Mouse (Mus musculus) liver (tissue): ENCODE results near the gene Serpina9.
"Not testable (repeated sequence)": the region's sequence is repeated elsewhere in the genome, so short reads cannot be mapped to it uniquely, and the experiment has no call there.

Experiments
- DNase-seq: peaks from one replicate; pipeline ENCODE4 v3.0.0-alpha.2; 2020; ENCODE audit warnings: mixed read lengths

Serpina9 gene

GRCm38 (mm10) chr12:103988754-103989513, 24.6 kb downstream of the Serpina9 start:
- DNase-seq, result peak; percentile 46

GRCm38 (mm10) chr12:103985868-103986267, 27.7 kb downstream of the Serpina9 start:
- DNase-seq, result no peak

- DNase-seq, result peak; percentile 40
These were observed 28.6 kb downstream of the Serpina9 start for GRCm38 (mm10) chr12:103984935-103985334.

- no peak for DNase-seq
These were observed 31.8 kb downstream of the Serpina9 start for GRCm38 (mm10) chr12:103981646-103982360.

GRCm38 (mm10) chr12:103978294-103978693, 35.3 kb downstream of the Serpina9 start:
- no peak for DNase-seq

- DNase-seq, result peak; percentile 31
These were observed 35.7 kb downstream of the Serpina9 start for GRCm38 (mm10) chr12:103977846-103978245.

- no peak for DNase-seq
These were observed 36.5 kb downstream of the Serpina9 start for GRCm38 (mm10) chr12:103977060-103977459.

- no peak for DNase-seq
These were observed 42.5 kb downstream of the Serpina9 start for GRCm38 (mm10) chr12:103971080-103971479.

GRCm38 (mm10) chr12:103969577-103970116, 43.9 kb downstream of the Serpina9 start:
- DNase-seq, result no peak

- no peak for DNase-seq
These were observed 46.8 kb downstream of the Serpina9 start for GRCm38 (mm10) chr12:103966761-103967160.

- DNase-seq, result peak; percentile 33
These were observed 50.3 kb downstream of the Serpina9 start for GRCm38 (mm10) chr12:103963288-103963687.

GRCm38 (mm10) chr12:103962860-103963259, 50.7 kb downstream of the Serpina9 start:
- DNase-seq, result no peak

- DNase-seq, result no peak
These were observed 51.2 kb downstream of the Serpina9 start for GRCm38 (mm10) chr12:103962337-103962736.

- no peak for DNase-seq
These were observed 51.8 kb downstream of the Serpina9 start for GRCm38 (mm10) chr12:103961716-103962115.

- no peak for DNase-seq
These were observed 54.8 kb downstream of the Serpina9 start, which contains the start of gene Serpina1e for GRCm38 (mm10) chr12:103958798-103959197. Gene Serpina1e, minus strand, starts transcription at chr12:103958975.

- not testable (repeated sequence) for DNase-seq
These were observed 57.0 kb downstream of the Serpina9 start for GRCm38 (mm10) chr12:103956555-103956954.

GRCm38 (mm10) chr12:103952972-103953371, 60.6 kb downstream of the Serpina9 start:
- DNase-seq, result not testable (repeated sequence)

GRCm38 (mm10) chr12:103946243-103946642, 67.3 kb downstream of the Serpina9 start:
- DNase-seq, result no peak
